Mouse (Mus musculus): Measurements from ENCODE around the gene Hist1h2an. TPM values are rescaled to one million over a fixed set of nuclear protein-coding genes. Genes with fewer than 3 reads are reported as not detected.

Gene Hist1h2an
- 238 and 317 TPM in 2 replicates for total RNA-seq (2017)

DNA sequence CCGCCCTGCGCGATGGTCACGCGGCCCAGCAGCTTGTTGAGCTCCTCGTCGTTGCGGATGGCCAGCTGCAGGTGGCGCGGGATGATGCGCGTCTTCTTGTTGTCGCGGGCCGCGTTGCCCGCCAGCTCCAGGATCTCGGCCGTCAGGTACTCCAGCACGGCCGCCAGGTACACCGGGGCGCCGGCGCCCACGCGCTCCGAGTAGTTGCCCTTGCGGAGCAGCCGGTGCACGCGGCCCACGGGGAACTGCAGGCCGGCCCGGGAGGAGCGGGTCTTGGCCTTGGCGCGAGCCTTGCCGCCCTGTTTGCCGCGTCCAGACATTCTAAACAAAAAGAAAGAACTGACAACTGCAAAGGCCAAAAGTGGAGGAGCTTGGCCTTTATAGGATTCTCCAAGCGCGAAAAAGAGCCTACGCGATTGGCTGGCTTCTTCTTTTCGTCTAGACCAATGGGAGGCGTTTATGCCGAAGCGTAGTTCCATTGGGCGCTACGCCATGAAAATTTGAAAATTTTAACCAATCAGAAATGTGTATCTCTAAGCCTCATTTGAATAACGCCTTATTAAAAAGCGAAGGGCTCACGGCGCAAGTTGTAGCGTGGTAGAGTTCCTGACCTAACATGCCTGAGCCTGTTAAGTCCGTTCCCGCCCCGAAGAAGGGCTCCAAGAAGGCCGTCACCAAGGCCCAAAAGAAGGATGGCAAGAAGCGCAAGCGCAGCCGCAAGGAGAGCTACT, at the start of gene Hist1h2an, which contains the start of gene Hist1h2bp:
Hist1h2an (minus strand) TSS at position 320 of the 731 bp plus-strand sequence.
Hist1h2bp (plus strand) TSS at position 563 of the 731 bp plus-strand sequence.
- ATAC-seq (replicated peaks in 1 of 2; ENCODE audit: insufficient read depth in 1 of 2, low FRiP score in 2 of 2, low TSS enrichment in 1 of 2, low read depth in 1 of 2, poor library complexity in 2 of 2, severe bottlenecking in 2 of 2), result peak; percentile 90 to 93

GRCm38 (mm10) chr13:21833461-21833860, 46.4 kb upstream of the Hist1h2an start, which contains the start of the genes Hist1h2ap and Hist1h2br:
Gene Hist1h2ap (minus strand): TSS chr13:21833507.
Gene Hist1h2br (plus strand): TSS chr13:21833743.
- peak; percentile 84 to 88 for ATAC-seq (replicated peaks in 1 of 2; ENCODE audit: insufficient read depth in 1 of 2, low FRiP score in 2 of 2, low TSS enrichment in 1 of 2, low read depth in 1 of 2, poor library complexity in 2 of 2, severe bottlenecking in 2 of 2)

GRCm38 (mm10) chr13:21831418-21832394, 44.7 kb upstream of the Hist1h2an start, which contains the start of gene Hist1h4n:
Gene Hist1h4n (minus strand): TSS chr13:21832196.
- ATAC-seq (replicated peaks in 1 of 2; ENCODE audit: insufficient read depth in 1 of 2, low FRiP score in 2 of 2, low TSS enrichment in 1 of 2, low read depth in 1 of 2, poor library complexity in 2 of 2, severe bottlenecking in 2 of 2), result peak; percentile 58 to 59

GRCm38 (mm10) chr13:21830344-21830743, 43.3 kb upstream of the Hist1h2an start:
- no peak for ATAC-seq (replicated peaks in 1 of 2; ENCODE audit: insufficient read depth in 1 of 2, low FRiP score in 2 of 2, low TSS enrichment in 1 of 2, low read depth in 1 of 2, poor library complexity in 2 of 2, severe bottlenecking in 2 of 2)

GRCm38 (mm10) chr13:21828511-21828910, 41.5 kb upstream of the Hist1h2an start:
- no peak for ATAC-seq (replicated peaks in 1 of 2; ENCODE audit: insufficient read depth in 1 of 2, low FRiP score in 2 of 2, low TSS enrichment in 1 of 2, low read depth in 1 of 2, poor library complexity in 2 of 2, severe bottlenecking in 2 of 2)

GRCm38 (mm10) chr13:21820082-21820890, 33.3 kb upstream of the Hist1h2an start:
- ATAC-seq (replicated peaks in 1 of 2; ENCODE audit: insufficient read depth in 1 of 2, low FRiP score in 2 of 2, low TSS enrichment in 1 of 2, low read depth in 1 of 2, poor library complexity in 2 of 2, severe bottlenecking in 2 of 2), result peak in 1 of 2 experiments; percentile 51; a peak in 1 of 4 replicates

DNA sequence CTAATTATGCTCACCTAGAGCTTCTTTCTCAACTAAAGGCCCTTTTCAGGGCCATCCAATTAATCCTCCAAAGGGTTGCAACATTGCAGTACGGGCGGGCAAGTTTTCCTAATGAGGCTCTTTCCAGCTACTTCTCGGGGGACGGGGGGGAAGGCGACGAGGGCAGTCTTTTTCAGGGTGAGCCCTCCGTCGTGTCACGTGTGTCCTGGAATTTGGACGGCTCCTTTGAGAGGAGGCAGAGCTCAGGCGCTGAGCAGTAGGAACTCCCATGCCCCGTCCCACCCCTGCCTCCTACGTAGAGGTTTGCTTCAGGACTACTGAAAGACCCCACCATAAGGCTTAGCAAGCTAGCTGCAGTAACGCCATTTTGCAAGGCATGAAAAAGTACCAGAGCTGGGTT, 25.1 kb upstream of the Hist1h2an start:
- peak; percentile 12 to 22; a peak in 3 of 4 replicates for ATAC-seq (replicated peaks in 1 of 2; ENCODE audit: insufficient read depth in 1 of 2, low FRiP score in 2 of 2, low TSS enrichment in 1 of 2, low read depth in 1 of 2, poor library complexity in 2 of 2, severe bottlenecking in 2 of 2)

GRCm38 (mm10) chr13:21811539-21811938, 24.5 kb upstream of the Hist1h2an start, which contains the start of gene Hist1h4m:
Gene Hist1h4m (plus strand): TSS chr13:21811746.
- peak; percentile 63 to 65 for ATAC-seq (replicated peaks in 1 of 2; ENCODE audit: insufficient read depth in 1 of 2, low FRiP score in 2 of 2, low TSS enrichment in 1 of 2, low read depth in 1 of 2, poor library complexity in 2 of 2, severe bottlenecking in 2 of 2)

GRCm38 (mm10) chr13:21811074-21811473, 24.1 kb upstream of the Hist1h2an start:
- ATAC-seq (replicated peaks in 1 of 2; ENCODE audit: insufficient read depth in 1 of 2, low FRiP score in 2 of 2, low TSS enrichment in 1 of 2, low read depth in 1 of 2, poor library complexity in 2 of 2, severe bottlenecking in 2 of 2), result peak in 1 of 2 experiments; percentile 15; a peak in 2 of 4 replicates

GRCm38 (mm10) chr13:21810073-21810472, 23.1 kb upstream of the Hist1h2an start, which contains the start of the genes Hist1h2bq and Hist1h2ao:
Gene Hist1h2bq (minus strand): TSS chr13:21810197.
Gene Hist1h2ao (plus strand): TSS chr13:21810465.
- peak; percentile 86 to 90 for ATAC-seq (replicated peaks in 1 of 2; ENCODE audit: insufficient read depth in 1 of 2, low FRiP score in 2 of 2, low TSS enrichment in 1 of 2, low read depth in 1 of 2, poor library complexity in 2 of 2, severe bottlenecking in 2 of 2)

- peak; percentile 85 to 95 for ATAC-seq (replicated peaks in 1 of 2; ENCODE audit: insufficient read depth in 1 of 2, low FRiP score in 2 of 2, low TSS enrichment in 1 of 2, low read depth in 1 of 2, poor library complexity in 2 of 2, severe bottlenecking in 2 of 2)
Observed at GRCm38 (mm10) chr13:21803058-21803457, 16.0 kb upstream of the Hist1h2an start.

GRCm38 (mm10) chr13:21797163-21797562, 10.1 kb upstream of the Hist1h2an start:
- peak; percentile 86 to 91 for ATAC-seq (replicated peaks in 1 of 2; ENCODE audit: insufficient read depth in 1 of 2, low FRiP score in 2 of 2, low TSS enrichment in 1 of 2, low read depth in 1 of 2, poor library complexity in 2 of 2, severe bottlenecking in 2 of 2)

GRCm38 (mm10) chr13:21795584-21795983, 8.6 kb upstream of the Hist1h2an start:
- no peak for ATAC-seq (replicated peaks in 1 of 2; ENCODE audit: insufficient read depth in 1 of 2, low FRiP score in 2 of 2, low TSS enrichment in 1 of 2, low read depth in 1 of 2, poor library complexity in 2 of 2, severe bottlenecking in 2 of 2)

DNA sequence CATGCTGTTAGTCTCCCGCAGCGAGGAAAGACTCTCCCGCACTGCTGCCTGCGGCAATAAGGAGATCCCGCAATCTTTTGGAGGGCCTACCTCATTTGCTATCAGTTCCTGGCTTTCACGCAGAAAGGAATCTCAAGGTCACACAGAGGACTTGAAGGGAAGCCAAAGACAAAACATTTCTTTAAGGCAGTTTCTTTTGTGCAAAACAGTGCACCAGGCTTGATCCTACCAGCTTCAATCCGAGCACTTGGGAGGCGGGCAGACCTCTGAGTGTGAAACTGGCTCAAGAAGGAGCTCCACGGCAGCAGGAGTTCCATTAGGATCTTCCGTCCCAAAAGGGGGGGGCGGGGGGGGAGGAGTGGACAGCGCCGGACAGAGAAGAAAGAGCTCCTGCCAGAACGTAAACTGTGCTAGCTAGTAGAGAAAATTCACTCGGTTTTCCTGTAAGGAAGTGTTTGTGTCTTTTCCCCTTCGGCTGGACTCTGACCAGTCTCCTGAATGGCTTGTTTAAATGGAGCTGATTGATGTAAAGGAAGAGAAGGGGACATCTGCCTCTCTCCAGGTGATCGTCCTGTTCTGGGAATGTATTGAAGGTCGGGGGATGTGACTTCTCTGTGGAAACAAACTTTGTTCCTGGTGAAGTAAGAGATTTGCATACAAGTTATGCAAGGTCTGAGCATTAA, 3.7 kb upstream of the Hist1h2an start:
- no peak for ATAC-seq (replicated peaks in 1 of 2; ENCODE audit: insufficient read depth in 1 of 2, low FRiP score in 2 of 2, low TSS enrichment in 1 of 2, low read depth in 1 of 2, poor library complexity in 2 of 2, severe bottlenecking in 2 of 2)

GRCm38 (mm10) chr13:21789925-21790324, 2.9 kb upstream of the Hist1h2an start:
- ATAC-seq (replicated peaks in 1 of 2; ENCODE audit: insufficient read depth in 1 of 2, low FRiP score in 2 of 2, low TSS enrichment in 1 of 2, low read depth in 1 of 2, poor library complexity in 2 of 2, severe bottlenecking in 2 of 2), result no peak

Measured in hematopoietic stem cell, adult 5-6 weeks (primary cell).